Comparison of ENCODE assay signal across 16 mouse cellular contexts in the genomic region with DNA sequence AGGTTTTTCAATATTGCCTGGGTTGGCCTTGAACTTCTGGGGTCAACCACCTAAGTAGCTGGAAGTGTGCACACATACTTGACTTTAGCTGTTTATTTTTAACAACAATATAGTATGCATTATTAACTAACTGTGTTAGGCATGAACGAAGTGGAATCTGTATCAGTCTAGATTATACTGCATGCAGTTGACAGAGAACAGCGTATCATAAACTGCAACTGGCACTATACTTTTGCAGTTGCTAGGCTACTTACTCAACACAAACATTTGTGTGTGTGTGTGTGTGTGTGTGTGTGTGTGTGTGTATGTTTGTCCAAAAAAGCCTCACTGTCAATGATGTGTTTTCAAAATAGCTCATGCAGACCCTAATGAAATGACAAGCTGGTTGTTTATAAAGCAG.
"Had no signal": no experiment of that assay in that cellular context is flagged by ENCODE, and none has a peak within 500 bp of the region (broad histone marks: within the 10 kb centered on the region; RNA-seq: fewer than 3 reads in every experiment).

No protein-coding gene starts in this region.

- DNase-seq: kidney, adult 11 months; kidney, adult 8-10 months; kidney, postnatal 25 days; left cerebral cortex, postnatal 4 days; liver, postnatal 0 days; lung, postnatal 14 days; thymus, adult 2 months; thymus, postnatal 14 days; thymus, postnatal 4 days had no signal

- H3K27ac ChIP-seq: limb, embryonic 12.5 days; limb, embryonic 15.5 days; liver, embryonic 14.5 days; macrophage; midbrain, embryonic 13.5 days had no signal

- H3K27me3 ChIP-seq: limb, embryonic 12.5 days; limb, embryonic 15.5 days; midbrain, embryonic 13.5 days had no signal

- H3K4me1 ChIP-seq: limb, embryonic 15.5 days; midbrain, embryonic 13.5 days had no signal

- H3K36me3 ChIP-seq: limb, embryonic 12.5 days; limb, embryonic 15.5 days; midbrain, embryonic 13.5 days had no signal

- ATAC-seq: liver, postnatal 0 days; midbrain, embryonic 13.5 days; midbrain, embryonic 16.5 days had no signal

- H3K4me3 ChIP-seq: limb, embryonic 12.5 days; limb, embryonic 15.5 days; midbrain, embryonic 13.5 days had no signal

- H3K9me3 ChIP-seq: limb, embryonic 12.5 days; limb, embryonic 15.5 days; midbrain, embryonic 13.5 days had no signal

- H3K9ac ChIP-seq: limb, embryonic 12.5 days; limb, embryonic 15.5 days; liver, embryonic 14.5 days; liver, postnatal 0 days; midbrain, embryonic 13.5 days had no signal

- H3K4me2 ChIP-seq: limb, embryonic 12.5 days; limb, embryonic 15.5 days; liver, embryonic 11.5 days; midbrain, embryonic 13.5 days had no signal
